Mouse (Mus musculus): ENCODE data around the gene Fcer1g. TPM values are rescaled to one million over a fixed set of nuclear protein-coding genes. Genes with fewer than 3 reads are reported as not detected.

Gene Fcer1g
- polyA plus RNA-seq (2016; fragmentation: Nextera tagmentation; extraction: Ambion mirVana): 55.8 and 60.7 TPM in 2 replicates

DNA sequence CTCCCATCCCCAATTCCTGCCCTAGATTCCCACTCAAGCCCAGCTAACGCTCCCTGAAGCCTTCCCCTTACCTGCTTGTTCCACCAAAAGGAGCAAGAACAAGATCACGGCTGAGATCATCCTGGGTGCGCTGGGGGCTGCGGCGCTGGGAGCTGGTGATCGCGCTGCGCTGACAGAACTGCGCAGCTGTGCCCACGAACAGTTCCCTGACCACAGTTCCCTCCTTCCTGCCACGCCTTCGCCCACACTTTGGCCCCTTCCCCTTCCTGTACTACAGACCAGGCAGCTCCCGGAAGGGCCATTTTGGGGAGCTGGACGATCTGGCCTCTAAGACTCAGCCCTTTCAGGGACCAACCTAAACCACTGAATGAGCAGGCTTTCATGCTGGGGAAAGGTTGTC is at the start of gene Fcer1g:
Gene Fcer1g (minus strand): TSS at position 240 of the 400 bp plus-strand sequence.
- no peaks in the 10 kb centered on the region for H3K9me3 ChIP-seq (replicated peaks)
- H3K4me1 ChIP-seq: peaks cover 63% of the 10 kb centered on the region
- ATAC-seq: no peak
- peak within 1 kb of the TSS; percentile 61 for H3K27ac ChIP-seq
- no peaks in the 10 kb centered on the region for H3K27me3 ChIP-seq (replicated peaks)
- peaks cover 56% of the 10 kb centered on the region for H3K36me3 ChIP-seq
- WGBS (ENCODE audit: insufficient replicate concordance): 38% methylated on average over 14 of the region's 14 CpGs
- peak within 1 kb of the TSS; percentile 40 for H3K9ac ChIP-seq
- peak within 1 kb of the TSS; percentile 35 for H3K4me2 ChIP-seq
- H3K4me3 ChIP-seq: peak within 1 kb of the TSS; percentile 37

DNA sequence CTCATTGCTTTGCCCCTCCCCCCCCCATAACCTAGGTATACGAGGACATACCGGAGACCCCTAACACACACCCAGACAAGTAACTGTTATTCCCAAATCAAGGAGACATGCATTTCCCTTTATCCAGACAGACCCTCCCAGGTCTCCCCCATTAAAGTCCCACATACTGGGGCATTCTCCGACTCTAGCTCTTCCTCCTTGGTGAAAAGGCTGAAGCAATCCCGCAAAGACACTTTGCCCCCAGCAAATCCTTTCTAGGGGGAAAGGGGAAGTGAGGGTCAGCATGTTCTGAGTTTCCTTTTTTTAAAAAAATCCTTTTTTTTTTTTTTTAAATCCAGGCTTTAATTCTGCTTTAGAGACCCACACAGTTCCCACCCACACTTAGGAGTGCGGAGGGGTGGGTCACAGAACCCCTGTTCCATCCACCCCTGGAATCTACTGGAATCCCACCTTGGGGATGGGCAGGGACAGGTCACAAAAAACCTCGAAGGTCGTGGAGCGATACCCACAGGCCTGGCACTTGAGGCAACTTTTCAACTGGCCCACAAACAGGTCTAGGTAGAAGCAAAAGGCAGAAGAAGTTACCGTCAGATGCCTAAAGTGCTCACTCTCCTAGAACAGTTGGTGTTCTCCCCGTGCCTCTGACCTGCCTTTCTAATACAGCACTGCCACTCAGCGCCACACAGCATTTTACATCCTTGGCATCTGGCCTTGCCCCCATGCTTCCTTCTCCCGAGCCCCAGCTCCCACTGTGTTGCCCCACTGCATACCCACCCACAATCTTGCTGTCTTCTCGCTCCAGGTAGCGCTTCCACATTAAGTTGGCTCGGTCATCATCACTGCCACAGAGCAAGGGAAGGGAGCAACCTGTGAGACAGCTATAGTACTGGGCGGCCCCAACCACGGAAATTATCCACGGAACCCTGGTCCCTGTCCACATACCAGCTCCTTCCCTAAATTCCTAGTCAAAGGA is 49.3 kb upstream of the Fcer1g start:
- Histone ChIP-seq H3K4me2 (peak overlapping the region; percentile 89), H3K4me3 (no peak overlapping the region), H3K36me3 (peaks cover 68% of the 10 kb centered on the region), H3K4me1 (peaks cover 72% of the 10 kb centered on the region), H3K9me3 (replicated peaks) (no peaks in the 10 kb centered on the region), H3K27me3 (replicated peaks) (no peaks in the 10 kb centered on the region), H3K27ac (peak overlapping the region; percentile 99), H3K9ac (peak overlapping the region; percentile 95; the same call in 1 of the 2 replicates)
- no peak for ATAC-seq
- WGBS (ENCODE audit: insufficient replicate concordance): 78% methylated on average over 18 of the region's 18 CpGs

DNA sequence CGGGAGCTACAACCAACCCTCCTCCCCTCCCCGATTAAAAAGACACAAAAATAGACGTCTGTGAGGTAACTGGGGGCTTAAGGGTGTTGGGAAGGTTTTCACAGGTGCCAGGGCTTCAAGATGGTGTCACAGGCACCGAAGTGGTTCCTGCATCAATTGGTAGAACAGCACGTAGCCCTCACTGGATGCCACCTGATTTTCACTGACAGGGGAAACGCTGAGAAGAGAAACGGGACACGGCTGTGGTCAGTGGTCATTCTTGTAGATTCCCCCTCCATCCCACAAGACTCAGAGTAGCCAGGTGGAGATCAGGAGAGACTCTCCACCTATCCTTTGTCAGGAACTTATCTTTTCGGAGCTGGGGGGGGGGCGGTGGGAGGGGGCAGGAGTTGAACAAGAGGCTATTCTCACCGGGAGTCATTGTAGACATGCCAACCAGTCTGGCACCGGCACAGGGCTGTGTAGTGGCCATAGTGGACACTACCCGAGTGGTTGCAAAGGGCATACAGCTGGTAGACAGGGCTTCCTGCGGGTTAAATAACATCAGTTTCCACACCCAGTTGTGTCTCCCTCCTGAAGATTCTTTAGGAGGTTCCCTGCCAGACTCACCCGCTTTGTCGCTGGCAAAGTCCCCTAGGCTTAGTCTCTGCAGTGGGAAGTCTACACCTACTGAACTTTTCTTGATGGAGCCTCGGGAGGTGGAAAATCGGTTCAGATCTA is 48.1 kb upstream of the Fcer1g start:
- Histone ChIP-seq H3K27me3 (replicated peaks) (no peaks in the 10 kb centered on the region), H3K36me3 (peaks cover 76% of the 10 kb centered on the region), H3K4me1 (peaks cover 77% of the 10 kb centered on the region), H3K27ac (peak overlapping the region; percentile 99), H3K4me3 (peak overlapping the region; percentile 78), H3K9me3 (replicated peaks) (no peaks in the 10 kb centered on the region), H3K4me2 (peak overlapping the region; percentile 89), H3K9ac (peak overlapping the region; percentile 95)
- WGBS (ENCODE audit: insufficient replicate concordance): 66% methylated on average over 18 of the region's 18 CpGs
- no peak for ATAC-seq

DNA sequence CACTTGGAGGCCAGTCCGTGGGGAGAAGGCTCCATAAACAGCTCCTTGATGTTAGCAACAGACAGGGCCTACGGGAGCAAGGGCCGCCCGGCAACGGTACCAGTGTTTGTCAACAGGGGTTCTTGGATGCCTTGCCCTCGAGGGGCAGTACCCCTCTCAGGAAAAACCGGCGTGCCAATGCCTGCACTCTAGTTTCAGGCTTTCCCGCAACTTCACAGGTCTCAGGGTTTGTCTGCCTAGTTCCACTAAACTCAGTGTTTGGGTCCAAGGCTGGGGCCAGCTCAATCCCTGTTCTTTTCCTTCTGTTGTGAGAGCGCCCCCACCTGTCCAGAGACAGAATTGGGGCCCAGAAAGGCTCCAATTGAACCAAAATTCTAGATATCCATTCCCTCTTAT is 47.4 kb upstream of the Fcer1g start:
- ATAC-seq: peak; percentile 22
- peak overlapping the region; percentile 99 for H3K27ac ChIP-seq
- under 1% methylated on average over 10 of the region's 10 CpGs for WGBS (ENCODE audit: insufficient replicate concordance)
- H3K9me3 ChIP-seq (replicated peaks): no peaks in the 10 kb centered on the region
- peak overlapping the region; percentile 95 for H3K9ac ChIP-seq
- no peaks in the 10 kb centered on the region for H3K27me3 ChIP-seq (replicated peaks)
- H3K4me3 ChIP-seq: peak overlapping the region; percentile 78
- peaks cover 81% of the 10 kb centered on the region for H3K36me3 ChIP-seq
- peaks cover 77% of the 10 kb centered on the region for H3K4me1 ChIP-seq
- H3K4me2 ChIP-seq: peak overlapping the region; percentile 89

DNA sequence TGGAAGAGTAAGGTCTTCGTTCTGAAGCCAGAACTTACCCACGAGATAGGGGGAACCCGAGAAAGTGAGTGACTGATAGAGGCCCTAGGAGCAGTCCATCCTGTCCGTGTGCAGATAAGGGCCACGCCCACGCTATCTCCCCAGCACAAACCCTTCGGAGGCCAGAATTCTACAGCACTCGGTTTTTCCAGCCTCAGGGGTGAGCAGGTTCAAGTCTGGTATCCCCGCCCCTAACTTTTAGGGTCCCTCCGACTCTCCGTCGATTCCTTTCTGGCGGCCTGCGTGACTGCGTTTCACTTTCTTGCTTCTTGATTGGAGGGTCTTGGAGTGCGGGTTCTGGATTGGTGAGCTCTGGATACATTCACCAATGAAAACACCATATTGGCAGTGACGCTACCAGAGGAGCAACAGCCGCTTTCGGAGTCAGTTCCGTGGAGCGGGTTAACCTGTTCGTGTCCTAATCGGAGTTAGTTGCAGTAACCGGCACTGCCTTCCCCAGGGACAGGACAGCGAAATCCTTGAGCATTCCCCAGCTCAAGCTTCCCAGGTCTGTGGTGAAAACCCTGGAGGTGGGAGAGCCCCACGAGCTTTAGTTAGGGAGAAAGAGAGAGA is 46.9 kb upstream of the Fcer1g start, which contains the start of gene Ppox:
Gene Ppox (minus strand): TSS at position 271 of the 612 bp plus-strand sequence.
- peaks cover 81% of the 10 kb centered on the region for H3K36me3 ChIP-seq
- peak within 1 kb of the TSS; percentile 99 for H3K27ac ChIP-seq
- no peaks in the 10 kb centered on the region for H3K9me3 ChIP-seq (replicated peaks)

DNA sequence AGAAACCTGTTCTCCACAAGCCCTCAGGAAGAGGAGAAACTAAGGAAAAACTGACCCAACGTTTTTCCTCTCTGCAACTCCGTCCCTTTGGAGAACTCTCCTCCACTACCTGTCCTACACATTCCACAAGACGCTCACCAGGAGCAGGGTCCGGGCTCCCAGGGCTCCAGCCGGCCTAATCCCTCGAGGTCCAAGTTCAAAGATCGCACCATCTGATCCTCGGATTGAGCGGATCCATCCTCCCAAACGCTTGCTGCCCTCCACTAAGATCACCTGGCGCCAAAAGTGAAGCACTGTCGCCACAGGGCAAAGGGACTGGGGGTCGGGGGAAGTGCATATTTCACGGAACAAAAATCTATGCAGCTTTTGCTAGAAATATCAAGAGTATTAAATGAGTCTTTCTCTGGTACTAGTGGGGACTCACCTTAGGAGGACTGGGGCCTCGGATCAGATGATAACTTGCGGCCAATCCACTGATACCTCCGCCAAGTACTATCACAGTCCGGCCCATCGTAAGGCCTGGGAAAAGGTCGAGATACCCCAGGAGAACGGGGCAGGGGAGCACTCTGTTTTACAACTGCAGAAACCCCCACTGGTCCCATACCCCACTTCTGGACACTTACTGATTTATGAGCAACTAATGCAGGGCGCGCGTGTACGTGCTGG is 46.2 kb upstream of the Fcer1g start:
- 2% methylated on average over 25 of the region's 25 CpGs for WGBS (ENCODE audit: insufficient replicate concordance)
- H3K27me3 ChIP-seq (replicated peaks): no peaks in the 10 kb centered on the region
- H3K9ac ChIP-seq: peak overlapping the region; percentile 95
- H3K9me3 ChIP-seq (replicated peaks): no peaks in the 10 kb centered on the region
- ATAC-seq: peak; percentile 58
- peak overlapping the region; percentile 89 for H3K4me2 ChIP-seq
- H3K27ac ChIP-seq: peak overlapping the region; percentile 99
- peak overlapping the region; percentile 78 for H3K4me3 ChIP-seq
- H3K36me3 ChIP-seq: peaks cover 81% of the 10 kb centered on the region
- peaks cover 72% of the 10 kb centered on the region for H3K4me1 ChIP-seq

More for the DNA sequence above, 46.9 kb upstream of the Fcer1g start, which contains the start of gene Ppox:
- WGBS (ENCODE audit: insufficient replicate concordance): under 1% methylated on average over 26 of the region's 26 CpGs
- H3K4me2 ChIP-seq: peak within 1 kb of the TSS; percentile 89
- ATAC-seq: peak; percentile 96
- H3K4me3 ChIP-seq: peak within 1 kb of the TSS; percentile 78
- H3K9ac ChIP-seq: peak within 1 kb of the TSS; percentile 95
- H3K4me1 ChIP-seq: peaks cover 76% of the 10 kb centered on the region
- H3K27me3 ChIP-seq (replicated peaks): no peaks in the 10 kb centered on the region

DNA sequence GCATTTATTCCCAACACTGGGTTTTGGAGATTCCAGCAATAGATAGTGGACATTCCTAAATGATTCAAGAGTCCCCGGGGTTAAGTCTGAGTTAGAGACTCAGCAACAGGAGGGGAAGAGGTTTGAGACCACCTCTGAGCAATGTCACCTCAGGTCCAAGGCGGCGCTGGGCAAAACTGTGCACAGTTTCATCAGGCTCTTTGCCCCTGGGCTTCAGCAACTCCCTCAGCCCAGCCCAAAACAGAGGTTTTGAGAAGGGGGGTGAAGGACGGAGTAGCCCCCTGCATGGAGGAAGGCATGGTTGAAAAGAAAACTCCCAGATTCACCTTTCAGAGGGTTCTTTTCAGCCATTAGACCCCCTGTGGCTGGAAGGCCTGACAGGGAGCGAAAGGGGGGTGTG is 45.6 kb upstream of the Fcer1g start:
- WGBS (ENCODE audit: insufficient replicate concordance): 55% methylated on average over 5 of the region's 5 CpGs

DNA sequence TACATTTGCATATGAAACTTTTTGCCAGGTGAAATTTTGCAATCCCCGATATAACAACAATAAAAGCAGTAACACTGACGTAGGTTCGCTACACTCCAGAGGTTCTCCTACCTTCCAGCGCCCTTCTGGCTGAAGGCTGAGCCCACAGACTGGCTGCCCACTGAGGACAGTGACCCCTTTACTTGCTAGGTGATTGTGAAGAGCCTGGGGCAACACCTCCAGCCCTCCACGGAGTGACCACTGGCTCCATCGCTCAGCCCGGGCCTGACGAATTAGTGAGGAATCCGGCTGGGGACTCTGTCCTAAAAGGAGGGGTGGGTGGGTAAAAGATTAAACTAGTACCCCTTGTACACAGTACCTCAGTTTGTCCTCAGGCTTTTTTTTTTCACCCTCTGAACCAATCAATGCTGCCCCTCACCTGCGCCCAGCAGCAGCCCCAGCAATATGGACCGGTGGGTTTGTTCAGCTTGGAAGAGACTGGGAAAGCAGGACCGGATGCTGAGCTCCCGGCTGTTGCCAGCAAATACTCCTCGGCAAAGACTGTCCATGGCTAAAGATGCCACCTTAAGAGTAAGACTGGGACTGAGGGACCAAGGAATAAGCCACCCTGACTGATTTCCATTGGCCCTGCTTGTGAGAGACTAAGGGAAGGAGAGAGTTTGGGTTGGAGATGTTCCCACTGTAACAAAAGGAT is 45.0 kb upstream of the Fcer1g start:
- Histone ChIP-seq H3K27ac (peak overlapping the region; percentile 99), H3K27me3 (replicated peaks) (no peaks in the 10 kb centered on the region), H3K36me3 (peaks cover 81% of the 10 kb centered on the region), H3K9me3 (replicated peaks) (no peaks in the 10 kb centered on the region), H3K9ac (peak overlapping the region; percentile 95), H3K4me3 (peak overlapping the region; percentile 78), H3K4me1 (peaks cover 66% of the 10 kb centered on the region), H3K4me2 (peak overlapping the region; percentile 89)
- 81% methylated on average over 14 of the region's 14 CpGs for WGBS (ENCODE audit: insufficient replicate concordance)
- ATAC-seq: no peak

More for the DNA sequence above, 45.6 kb upstream of the Fcer1g start:
- no peaks in the 10 kb centered on the region for H3K27me3 ChIP-seq (replicated peaks)
- H3K4me3 ChIP-seq: peak overlapping the region; percentile 78
- no peak for ATAC-seq
- H3K9me3 ChIP-seq (replicated peaks): no peaks in the 10 kb centered on the region
- H3K27ac ChIP-seq: peak overlapping the region; percentile 99
- peaks cover 69% of the 10 kb centered on the region for H3K4me1 ChIP-seq
- peak overlapping the region; percentile 89 for H3K4me2 ChIP-seq
- peaks cover 81% of the 10 kb centered on the region for H3K36me3 ChIP-seq
- peak overlapping the region; percentile 95 for H3K9ac ChIP-seq

DNA sequence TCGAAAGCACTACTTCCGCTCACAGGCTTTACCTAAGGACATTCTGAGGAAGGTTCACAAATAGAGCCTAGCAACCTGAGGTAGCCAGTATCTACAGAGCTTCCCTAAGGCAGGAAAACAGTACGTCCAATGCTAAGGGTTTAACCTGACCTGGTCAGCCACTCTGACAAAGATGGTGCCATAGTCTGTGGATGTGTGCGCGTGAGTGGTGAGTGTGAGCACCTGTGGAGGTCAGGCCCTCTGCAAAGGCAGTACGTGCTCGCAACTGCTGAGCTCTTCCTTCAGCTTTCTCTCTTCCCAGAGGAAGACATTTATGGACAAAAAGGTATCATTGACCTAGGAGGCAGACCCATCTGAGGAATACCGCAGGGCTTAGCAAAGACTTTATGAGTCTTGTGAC is 44.3 kb upstream of the Fcer1g start:
- Histone ChIP-seq H3K9me3 (replicated peaks) (no peaks in the 10 kb centered on the region), H3K4me3 (peak overlapping the region; percentile 78), H3K4me2 (peak overlapping the region; percentile 89), H3K9ac (peak overlapping the region; percentile 95), H3K4me1 (peaks cover 64% of the 10 kb centered on the region), H3K27ac (peak overlapping the region; percentile 99), H3K36me3 (peaks cover 81% of the 10 kb centered on the region), H3K27me3 (replicated peaks) (no peaks in the 10 kb centered on the region)
- no peak for ATAC-seq
- WGBS (ENCODE audit: insufficient replicate concordance): 93% methylated on average over 8 of the region's 8 CpGs

DNA sequence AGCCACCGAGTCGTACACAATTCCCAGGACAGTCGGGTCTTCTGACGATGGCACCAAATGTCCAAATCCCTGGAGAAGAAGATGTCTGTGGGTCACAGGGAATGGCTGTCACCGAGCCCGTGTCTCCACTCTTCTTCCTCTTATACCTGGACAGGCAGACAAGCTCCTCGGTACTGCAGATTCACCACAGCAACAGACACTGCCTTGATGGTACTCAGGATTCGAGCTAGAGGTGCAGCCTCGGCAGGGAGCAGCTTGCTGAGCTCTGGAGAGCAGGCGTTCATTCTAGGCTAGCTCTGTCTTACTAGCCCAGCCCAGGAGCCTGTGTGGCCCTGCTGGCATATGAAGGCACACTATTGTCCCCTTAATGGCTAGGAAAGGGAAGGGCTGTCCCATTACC is 43.6 kb upstream of the Fcer1g start:
- Histone ChIP-seq H3K4me2 (peak overlapping the region; percentile 89), H3K9me3 (replicated peaks) (no peaks in the 10 kb centered on the region), H3K27me3 (replicated peaks) (no peaks in the 10 kb centered on the region), H3K36me3 (peaks cover 81% of the 10 kb centered on the region), H3K4me1 (peaks cover 58% of the 10 kb centered on the region), H3K27ac (peak overlapping the region; percentile 99), H3K4me3 (peak overlapping the region; percentile 78; the same call in 1 of the 2 replicates), H3K9ac (peak overlapping the region; percentile 95)
- WGBS (ENCODE audit: insufficient replicate concordance): 88% methylated on average over 10 of the region's 10 CpGs
- ATAC-seq: no peak
